Mouse (Mus musculus): ENCODE measurements around the gene Arhgap1. TPM values are rescaled to one million over a fixed set of nuclear protein-coding genes. Genes with fewer than 3 reads are reported as not detected.
A peak's percentile ranks its signal among the peaks of the same experiment; 100 is the strongest.

The Arhgap1 gene
- polyA plus RNA-seq, 1 experiment from 2014 or later: 79.5 TPM

DNA sequence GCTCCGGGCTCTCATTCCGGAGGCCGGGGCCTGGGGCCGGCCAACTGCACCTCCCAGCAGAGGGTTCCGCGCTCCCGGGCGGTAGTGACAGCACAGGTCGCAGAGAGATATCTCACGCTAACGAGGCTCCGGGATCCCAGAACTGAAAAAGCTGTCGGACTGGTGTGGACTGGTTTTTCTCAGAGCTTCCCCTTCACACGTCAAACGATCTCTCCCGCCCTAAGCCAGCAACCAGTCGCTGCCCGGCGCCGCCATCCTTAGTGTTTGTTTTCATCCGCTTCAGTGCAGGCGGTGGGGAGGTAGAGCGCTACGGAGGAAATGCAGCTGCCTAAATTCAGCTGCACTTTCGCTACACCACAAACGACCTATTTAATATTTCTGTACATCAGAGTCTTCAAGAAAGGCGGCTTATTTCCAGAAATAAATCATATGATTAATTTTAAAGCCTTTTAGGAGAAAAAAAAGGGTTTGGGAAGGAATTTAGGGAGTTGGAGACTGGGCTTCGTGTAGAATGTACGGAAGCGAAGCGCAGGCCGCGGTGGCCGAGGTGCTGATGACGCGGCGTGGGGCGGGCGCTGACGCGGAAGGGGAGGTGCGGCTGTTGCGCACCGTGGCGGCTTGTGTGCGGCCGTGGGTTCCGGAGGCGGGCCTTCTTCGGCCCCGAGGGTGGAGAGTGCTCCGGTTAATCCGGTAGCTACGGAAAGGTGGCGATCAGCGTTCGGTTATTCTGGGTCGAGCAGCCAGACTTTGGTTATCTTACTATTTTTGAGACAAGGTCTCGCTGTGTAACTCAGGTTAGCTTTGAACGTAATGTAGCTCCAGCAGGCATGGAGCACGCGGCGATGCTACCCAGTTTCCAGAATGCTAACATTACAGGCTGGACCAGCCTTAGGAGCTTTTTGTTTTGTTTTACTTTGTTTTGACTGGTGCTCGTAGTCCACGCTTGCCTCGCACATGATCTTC, 60.9 kb downstream of the Arhgap1 start, which contains the start of the genes Atg13 and Harbi1:
Gene Atg13, minus strand, starts transcription at position 305 of the 963 bp plus-strand sequence.
Gene Harbi1, plus strand, starts transcription at position 581 of the 963 bp plus-strand sequence.
- Histone ChIP-seq H3K4me3 (ENCODE audit: low read depth, low read length) (peak within 1 kb of the TSS; percentile 74), H3K9ac (ENCODE audit: low read length) (peak within 1 kb of the TSS; percentile 66), H3K4me2 (ENCODE audit: low read depth, severe bottlenecking) (peak within 1 kb of the TSS; percentile 80), H3K27ac (replicated peaks; ENCODE audit: low read depth, low read length) (peak within 1 kb of the TSS; percentile 50; the same call in 1 of the 2 replicates), H3K9me3 (ENCODE audit: control insufficient read depth, low read length) (no peaks in the 10 kb centered on the region), H3K4me1 (ENCODE audit: control insufficient read depth, insufficient read depth, low read length) (0 out of 2 replicates have a peak, but pooled peaks cover 2% of the 10 kb centered on the region), H3K36me3 (ENCODE audit: control insufficient read depth, insufficient read depth, low read length) (no peaks in the 10 kb centered on the region), H3K27me3 (ENCODE audit: control insufficient read depth, insufficient read depth, low read length) (no peaks in the 10 kb centered on the region)
- peak; percentile 94 for ATAC-seq (ENCODE audit: insufficient number of reproducible peaks, low FRiP score, low TSS enrichment, low read depth)
- under 1% methylated on average over 66 of the region's 66 CpGs for WGBS
- DNase-seq (ENCODE audit: low spot score): peak; percentile 93

DNA sequence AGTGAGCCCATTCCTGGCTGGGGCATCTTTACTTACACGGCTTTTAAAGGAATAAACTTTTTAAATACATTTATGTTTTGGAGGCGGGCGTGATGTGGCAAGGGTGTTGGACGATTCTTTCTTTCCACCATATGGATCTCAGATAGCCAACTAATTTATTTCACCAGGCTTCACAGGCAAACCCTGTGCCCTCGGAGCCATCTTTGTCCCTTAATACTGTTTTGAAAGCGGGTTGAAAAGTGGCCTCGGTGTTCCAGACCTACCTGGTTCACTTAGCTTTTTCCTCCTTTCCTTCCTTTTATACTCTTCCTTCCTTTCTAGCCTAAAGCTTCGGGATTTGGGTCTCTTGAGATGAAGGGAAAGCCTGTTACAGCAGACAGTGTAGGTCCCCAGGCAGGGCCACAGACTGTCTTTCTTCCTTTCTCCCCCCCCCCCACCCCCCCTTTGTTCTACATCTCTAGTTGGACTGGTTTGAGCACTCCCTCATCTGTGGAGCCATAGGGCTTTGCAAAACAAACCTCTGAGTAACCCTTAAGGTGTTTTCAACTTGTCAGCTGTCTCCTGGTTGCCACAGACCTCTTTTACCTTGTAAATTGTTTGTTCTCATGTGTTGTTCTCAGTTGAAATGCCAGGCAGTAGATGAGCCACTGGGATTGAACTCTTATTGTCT, 61.7 kb downstream of the Arhgap1 start:
- 4% methylated on average over 8 of the region's 8 CpGs for WGBS
- DNase-seq (ENCODE audit: low spot score): no peak
- no peak for ATAC-seq (ENCODE audit: insufficient number of reproducible peaks, low FRiP score, low TSS enrichment, low read depth)

GRCm38 (mm10) chr2:91714921-91715320, 65.3 kb downstream of the Arhgap1 start:
- Histone ChIP-seq H3K9me3 (ENCODE audit: control insufficient read depth, low read length) (no peaks in the 10 kb centered on the region), H3K27me3 (ENCODE audit: control insufficient read depth, insufficient read depth, low read length) (no peaks in the 10 kb centered on the region), H3K27ac (replicated peaks; ENCODE audit: low read depth, low read length) (no peak overlapping the region), H3K4me2 (ENCODE audit: low read depth, severe bottlenecking) (no peak overlapping the region), H3K4me3 (ENCODE audit: low read depth, low read length) (no peak overlapping the region), H3K4me1 (ENCODE audit: control insufficient read depth, insufficient read depth, low read length) (0 out of 2 replicates have a peak, but pooled peaks cover 2% of the 10 kb centered on the region), H3K36me3 (ENCODE audit: control insufficient read depth, insufficient read depth, low read length) (no peaks in the 10 kb centered on the region), H3K9ac (ENCODE audit: low read length) (no peak overlapping the region)
- WGBS: 91% methylated on average over 1 of the region's 1 CpGs
- ATAC-seq (ENCODE audit: insufficient number of reproducible peaks, low FRiP score, low TSS enrichment, low read depth) (no peak), DNase-seq (ENCODE audit: low spot score) (no peak)

More for the DNA sequence above, 61.7 kb downstream of the Arhgap1 start:
- Histone ChIP-seq H3K9ac (ENCODE audit: low read length) (peak overlapping the region; percentile 66), H3K27ac (replicated peaks; ENCODE audit: low read depth, low read length) (peak overlapping the region; percentile 50; the same call in 1 of the 2 replicates), H3K4me3 (ENCODE audit: low read depth, low read length) (peak overlapping the region; percentile 74), H3K36me3 (ENCODE audit: control insufficient read depth, insufficient read depth, low read length) (no peaks in the 10 kb centered on the region), H3K27me3 (ENCODE audit: control insufficient read depth, insufficient read depth, low read length) (no peaks in the 10 kb centered on the region), H3K9me3 (ENCODE audit: control insufficient read depth, low read length) (no peaks in the 10 kb centered on the region), H3K4me1 (ENCODE audit: control insufficient read depth, insufficient read depth, low read length) (0 out of 2 replicates have a peak, but pooled peaks cover 2% of the 10 kb centered on the region), H3K4me2 (ENCODE audit: low read depth, severe bottlenecking) (peak overlapping the region; percentile 80)

GRCm38 (mm10) chr2:91718276-91718675, 68.6 kb downstream of the Arhgap1 start:
- no peaks in the 10 kb centered on the region for H3K9me3 ChIP-seq (ENCODE audit: control insufficient read depth, low read length)
- H3K36me3 ChIP-seq (ENCODE audit: control insufficient read depth, insufficient read depth, low read length): no peaks in the 10 kb centered on the region

More at GRCm38 (mm10) chr2:91718276-91718675, 68.6 kb downstream of the Arhgap1 start:
- Histone ChIP-seq H3K4me2 (ENCODE audit: low read depth, severe bottlenecking) (no peak overlapping the region), H3K27ac (replicated peaks; ENCODE audit: low read depth, low read length) (no peak overlapping the region), H3K9ac (ENCODE audit: low read length) (no peak overlapping the region), H3K4me1 (ENCODE audit: control insufficient read depth, insufficient read depth, low read length) (no peaks in the 10 kb centered on the region), H3K4me3 (ENCODE audit: low read depth, low read length) (no peak overlapping the region), H3K27me3 (ENCODE audit: control insufficient read depth, insufficient read depth, low read length) (no peaks in the 10 kb centered on the region)
- 89% methylated on average over 6 of the region's 6 CpGs for WGBS
- ATAC-seq (ENCODE audit: insufficient number of reproducible peaks, low FRiP score, low TSS enrichment, low read depth) (no peak), DNase-seq (ENCODE audit: low spot score) (no peak)

Other genes starting within 250 kb of the Arhgap1 start
- gene 1110051M20Rik, start 205.2 kb upstream of the Arhgap1 start, polyA plus RNA-seq (2014; fragmentation: Nextera tagmentation; extraction: Ambion mirVana): 75.3 and 81.9 TPM in 2 replicates
- gene Lrp4, start 192.3 kb upstream of the Arhgap1 start, polyA plus RNA-seq (2014; fragmentation: Nextera tagmentation; extraction: Ambion mirVana): 5.3 and 5.4 TPM in 2 replicates
- 105 and 111 TPM in 2 replicates for gene Ckap5, start 123.1 kb upstream of the Arhgap1 start, polyA plus RNA-seq (2014; fragmentation: Nextera tagmentation; extraction: Ambion mirVana)
- 0.09 and 0.24 TPM in 2 replicates for gene F2, start 13.4 kb upstream of the Arhgap1 start, polyA plus RNA-seq (2014; fragmentation: Nextera tagmentation; extraction: Ambion mirVana)
- gene Zfp408, start 69 bp upstream of the Arhgap1 start, polyA plus RNA-seq (2014; fragmentation: Nextera tagmentation; extraction: Ambion mirVana): 7.1 and 7.4 TPM in 2 replicates
- gene Atg13, start 60.7 kb downstream of the Arhgap1 start, polyA plus RNA-seq (2014; fragmentation: Nextera tagmentation; extraction: Ambion mirVana): 30.5 and 31.1 TPM in 2 replicates
- gene Harbi1, start 61.0 kb downstream of the Arhgap1 start, polyA plus RNA-seq (2014; fragmentation: Nextera tagmentation; extraction: Ambion mirVana): 18.9 and 20.7 TPM in 2 replicates
- 18.6 and 21.1 TPM in 2 replicates for gene Ambra1, start 80.3 kb downstream of the Arhgap1 start, polyA plus RNA-seq (2014; fragmentation: Nextera tagmentation; extraction: Ambion mirVana)

Data from limb, embryonic 11.5 days (tissue).